Mouse (Mus musculus) stomach, postnatal 0 days (tissue): ENCODE results near the gene Cdc42ep2. TPM values are rescaled to one million over a fixed set of nuclear protein-coding genes. Genes with fewer than 3 reads are reported as not detected.

Experiments used
- ATAC-seq: fragments of 200-750 bp; cut with Nextera tagmentation; 2 replicates; pipeline ENCODE4 v1.8.0; 2017; ENCODE audit not compliant: low FRiP score, low TSS enrichment
- DNase-seq: peaks from one replicate; pipeline ENCODE4 v3.0.0-alpha.2; 2016; ENCODE audit warnings: low spot score
- H3K27ac ChIP-seq: fragments of 300-500 bp; sonication (generic); replicated peaks from 2 replicates; pipeline ENCODE4 v1.5.1; 2014; ENCODE audit warnings: mild to moderate bottlenecking, control low read depth
- H3K27me3 ChIP-seq: fragments of 300-500 bp; sonication (generic); 2 replicates; pipeline ENCODE4 v1.6.1; 2014; ENCODE audit warnings: low read length; ENCODE audit not compliant: control insufficient read depth, insufficient read depth
- H3K36me3 ChIP-seq: fragments of 300-500 bp; sonication (generic); 2 replicates; pipeline ENCODE4 v1.6.1; 2014; ENCODE audit warnings: low read length, mixed read lengths; ENCODE audit not compliant: control insufficient read depth, insufficient read depth
- H3K4me1 ChIP-seq: fragments of 300-500 bp; sonication (generic); replicated peaks from 2 replicates; pipeline ENCODE4 v1.6.1; 2014; ENCODE audit warnings: antibody characterized with exemption; ENCODE audit not compliant: control insufficient read depth, insufficient read depth
- H3K4me2 ChIP-seq: fragments of 300-500 bp; sonication (generic); replicated peaks from 2 replicates; pipeline ENCODE4 v1.6.1; 2014; ENCODE audit warnings: low read depth, mild to moderate bottlenecking, control low read depth, moderate library complexity
- H3K4me3 ChIP-seq: fragments of 300-500 bp; sonication (generic); 2 replicates; pipeline ENCODE4 v1.5.1; 2014; ENCODE audit warnings: low read depth, low read length, control low read depth
- H3K9ac ChIP-seq: fragments of 300-500 bp; sonication (generic); 2 replicates; pipeline ENCODE4 v1.6.1; 2014; ENCODE audit warnings: mild to moderate bottlenecking, low read length, control low read depth, mixed read lengths
- H3K9me3 ChIP-seq: fragments of 300-500 bp; sonication (generic); 2 replicates; pipeline ENCODE4 v1.6.1; 2016; ENCODE audit warnings: low read length; ENCODE audit not compliant: control insufficient read depth
- CTCF ChIP-seq: IDR thresholded peaks from 2 replicates; pipeline ENCODE4 v1.5.1; 2016; ENCODE audit warnings: antibody characterized with exemption, low read depth, mild to moderate bottlenecking, moderate library complexity
- EP300 ChIP-seq: optimal IDR thresholded peaks from 2 replicates; pipeline ENCODE3; 2016; ENCODE audit warnings: antibody characterized with exemption
- WGBS: fragments of 180-500 bp; shearing (Covaris S2); extraction: QIAGEN DNeasy Blood & Tissue Kit; methylation state at CpG from one replicate; pipeline ENCODE4 v1.1.7; 2014; 5-methylcytosine and 5-hydroxymethylcytosine counted together
- polyA plus RNA-seq: library from polyadenylated mRNA; unstranded; fragments of >200 nt; fragmentation: Nextera tagmentation; extraction: Ambion mirVana; gene quantifications from 2 replicates; pipeline ENCODE4 v1.2.1, GENCODE M21; 2015

Cdc42ep2 gene
- polyA plus RNA-seq, 1 experiment from 2014 or later: 7.9 TPM

GRCm38 (mm10) chr19:5894002-5894678, 30.5 kb downstream of the Cdc42ep2 start, which contains the start of gene Tigd3:
Gene Tigd3 (minus strand): TSS chr19:5894149.
- DNase-seq (peak; percentile 90), ATAC-seq (peak; percentile 94)
- Histone ChIP-seq H3K27me3 (no peaks in the 10 kb centered on the region), H3K4me3 (peak within 1 kb of the TSS; percentile 62), H3K9me3 (no peaks in the 10 kb centered on the region), H3K4me2 (peak within 1 kb of the TSS; percentile 85), H3K4me1 (no peaks in the 10 kb centered on the region; the same call in 1 of the 2 replicates), H3K36me3 (peaks cover 10% of the 10 kb centered on the region), H3K27ac (0 out of 2 replicates have a peak within 1 kb of the TSS, but pooled peaks have one; percentile 30), H3K9ac (peak within 1 kb of the TSS; percentile 72)
- WGBS: 3% methylated on average over 34 of the region's 36 CpGs
- TF ChIP-seq EP300 (no peak), CTCF (no peak)

- Histone ChIP-seq H3K4me2 (peak overlapping the region; percentile 85), H3K36me3 (peaks cover 8% of the 10 kb centered on the region), H3K9me3 (no peaks in the 10 kb centered on the region), H3K27ac (0 out of 2 replicates have a peak overlapping the region, but pooled peaks have one; percentile 30), H3K4me1 (no peaks in the 10 kb centered on the region; the same call in 1 of the 2 replicates), H3K27me3 (no peaks in the 10 kb centered on the region), H3K4me3 (peak overlapping the region; percentile 62), H3K9ac (peak overlapping the region; percentile 72)
- TF ChIP-seq CTCF (no peak), EP300 (no peak)
- DNase-seq (no peak), ATAC-seq (peak; percentile 18; the same call in 1 of the 2 replicates)
- WGBS: 10% methylated on average over 30 of the region's 31 CpGs
Observed at GRCm38 (mm10) chr19:5893282-5894001, 31.2 kb downstream of the Cdc42ep2 start.

- Histone ChIP-seq H3K36me3 (peaks cover 5% of the 10 kb centered on the region), H3K9me3 (no peaks in the 10 kb centered on the region), H3K4me2 (no peak overlapping the region), H3K4me3 (no peak overlapping the region), H3K27me3 (no peaks in the 10 kb centered on the region), H3K9ac (no peak overlapping the region), H3K4me1 (no peaks in the 10 kb centered on the region; the same call in 1 of the 2 replicates), H3K27ac (no peak overlapping the region)
- DNase-seq (no peak), ATAC-seq (no peak)
- 89% methylated on average over 13 of the region's 13 CpGs for WGBS
- TF ChIP-seq EP300: no peak
- TF ChIP-seq CTCF: no peak
Observed at GRCm38 (mm10) chr19:5892735-5893134, 31.9 kb downstream of the Cdc42ep2 start.

- DNase-seq (no peak), ATAC-seq (no peak)
- Histone ChIP-seq H3K4me1 (no peaks in the 10 kb centered on the region; the same call in 1 of the 2 replicates), H3K9ac (no peak overlapping the region), H3K27me3 (no peaks in the 10 kb centered on the region), H3K9me3 (no peaks in the 10 kb centered on the region), H3K27ac (no peak overlapping the region), H3K36me3 (peaks cover 5% of the 10 kb centered on the region), H3K4me3 (no peak overlapping the region), H3K4me2 (no peak overlapping the region)
- TF ChIP-seq CTCF (no peak), EP300 (no peak)
- WGBS: 93% methylated on average over 7 of the region's 7 CpGs
Observed at GRCm38 (mm10) chr19:5892262-5892661, 32.4 kb downstream of the Cdc42ep2 start.

- Histone ChIP-seq H3K4me1 (no peaks in the 10 kb centered on the region; the same call in 1 of the 2 replicates), H3K27ac (no peak overlapping the region), H3K4me3 (no peak overlapping the region), H3K4me2 (no peak overlapping the region), H3K9me3 (no peaks in the 10 kb centered on the region), H3K9ac (no peak overlapping the region), H3K27me3 (no peaks in the 10 kb centered on the region), H3K36me3 (peaks cover 3% of the 10 kb centered on the region)
- no peak for TF ChIP-seq CTCF
- TF ChIP-seq EP300: no peak
- 94% methylated on average over 12 of the region's 12 CpGs for WGBS
- ATAC-seq: no peak
- no peak for DNase-seq
Observed at GRCm38 (mm10) chr19:5891521-5892258, 32.9 kb downstream of the Cdc42ep2 start.
